Mouse (Mus musculus) testis, adult 2 months (tissue): ENCODE measurements around the gene Tns3. TPM values are rescaled to one million over a fixed set of nuclear protein-coding genes. Genes with fewer than 3 reads are reported as not detected.

ENCODE experiments used
- H3K27ac ChIP-seq: fragments of 200-500 bp; 2 replicates; pipeline ENCODE4 v1.5.1; 2012; ENCODE audit warnings: low read depth, low read length; ENCODE audit not compliant: control insufficient read depth, insufficient read depth
- H3K27me3 ChIP-seq: fragments of 200-500 bp; 2 replicates; pipeline ENCODE4 v1.6.1; 2012; ENCODE audit warnings: mild to moderate bottlenecking, low read length, moderate library complexity; ENCODE audit not compliant: control insufficient read depth, insufficient read depth
- H3K36me3 ChIP-seq: fragments of 200-500 bp; 2 replicates; pipeline ENCODE4 v1.6.1; 2012; ENCODE audit warnings: mild to moderate bottlenecking, low read length; ENCODE audit not compliant: control insufficient read depth, insufficient read depth
- H3K4me1 ChIP-seq: fragments of 200-500 bp; 2 replicates; pipeline ENCODE4 v1.6.1; 2012; ENCODE audit warnings: low read length; ENCODE audit not compliant: control insufficient read depth, insufficient read depth
- H3K4me3 ChIP-seq: fragments of 200-500 bp; 2 replicates; pipeline ENCODE4 v1.5.1; 2012; ENCODE audit warnings: low read depth, mild to moderate bottlenecking, low read length, moderate library complexity, mixed read lengths; ENCODE audit not compliant: control insufficient read depth
- CTCF ChIP-seq: fragments of 200-500 bp; IDR thresholded peaks from 2 replicates; pipeline ENCODE4 v1.5.1; 2012; ENCODE audit warnings: low read depth, mild to moderate bottlenecking, inconsistent platforms, low read length, moderate library complexity; ENCODE audit not compliant: control insufficient read depth, insufficient read depth, insufficient replicate concordance
- POLR2A ChIP-seq: fragments of 200-500 bp; IDR thresholded peaks from 2 replicates; pipeline ENCODE4 v1.6.1; 2012; ENCODE audit warnings: low read depth, mild to moderate bottlenecking, inconsistent platforms, low read length, moderate library complexity; ENCODE audit not compliant: control insufficient read depth
- polyA plus RNA-seq: library from polyadenylated mRNA; depleted of rRNA; stranded (reverse); fragments of >200 nt; gene quantifications from 2 replicates; pipeline ENCODE4 v1.2.3, GENCODE M21; 2012

The Tns3 gene
- polyA plus RNA-seq, 1 experiment: 6.6 TPM

GRCm38 (mm10) chr11:8479858-8480257 lies 184.5 kb downstream of the Tns3 start:
- Histone ChIP-seq H3K27me3 (no peaks in the 10 kb centered on the region), H3K27ac (no peak overlapping the region), H3K36me3 (no peaks in the 10 kb centered on the region), H3K4me3 (no peak overlapping the region), H3K4me1 (no peaks in the 10 kb centered on the region)
- no peak for TF ChIP-seq POLR2A
- no peak for TF ChIP-seq CTCF

- Histone ChIP-seq H3K4me1 (no peaks in the 10 kb centered on the region), H3K27me3 (no peaks in the 10 kb centered on the region), H3K36me3 (no peaks in the 10 kb centered on the region), H3K4me3 (no peak overlapping the region), H3K27ac (no peak overlapping the region)
- TF ChIP-seq CTCF (no peak), POLR2A (no peak)
Observed at GRCm38 (mm10) chr11:8479313-8479712, 185.0 kb downstream of the Tns3 start.

GRCm38 (mm10) chr11:8473616-8474015 lies 190.7 kb downstream of the Tns3 start:
- H3K27ac ChIP-seq: no peak overlapping the region

DNA sequence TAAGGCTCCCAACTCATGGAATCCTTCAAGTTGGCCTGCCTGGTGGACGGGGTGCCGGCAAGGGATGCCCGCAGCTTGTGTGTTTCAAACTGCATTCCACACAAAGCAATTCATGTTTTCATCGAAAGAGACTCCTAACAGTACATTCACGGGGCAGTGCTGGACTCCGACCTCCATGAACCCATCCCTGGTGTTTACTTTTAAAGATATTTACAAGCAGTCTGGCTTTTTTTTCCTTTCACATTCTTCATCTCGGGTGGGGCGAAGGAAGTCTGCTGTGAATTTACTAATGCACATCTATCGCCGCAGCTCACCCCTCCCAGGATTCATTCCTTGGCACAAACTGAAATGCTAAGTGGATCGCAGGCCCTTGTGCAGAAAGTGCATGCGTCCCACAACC lies 191.9 kb downstream of the Tns3 start:
- TF ChIP-seq CTCF: no peak
- TF ChIP-seq POLR2A: no peak
- H3K27me3 ChIP-seq: no peaks in the 10 kb centered on the region
- no peak overlapping the region for H3K27ac ChIP-seq
- H3K4me1 ChIP-seq: peaks cover 5% of the 10 kb centered on the region
- no peaks in the 10 kb centered on the region for H3K36me3 ChIP-seq
- H3K4me3 ChIP-seq: no peak overlapping the region

More at GRCm38 (mm10) chr11:8473616-8474015, 190.7 kb downstream of the Tns3 start:
- Histone ChIP-seq H3K4me1 (no peaks in the 10 kb centered on the region; the same call in 1 of the 2 replicates), H3K27me3 (no peaks in the 10 kb centered on the region), H3K36me3 (no peaks in the 10 kb centered on the region), H3K4me3 (no peak overlapping the region)
- no peak for TF ChIP-seq POLR2A
- no peak for TF ChIP-seq CTCF

- Histone ChIP-seq H3K27ac (no peak overlapping the region), H3K27me3 (no peaks in the 10 kb centered on the region), H3K4me1 (peaks cover 5% of the 10 kb centered on the region), H3K4me3 (no peak overlapping the region), H3K36me3 (no peaks in the 10 kb centered on the region)
- TF ChIP-seq CTCF (no peak), POLR2A (no peak)
Observed at GRCm38 (mm10) chr11:8471535-8471934, 192.8 kb downstream of the Tns3 start.

DNA sequence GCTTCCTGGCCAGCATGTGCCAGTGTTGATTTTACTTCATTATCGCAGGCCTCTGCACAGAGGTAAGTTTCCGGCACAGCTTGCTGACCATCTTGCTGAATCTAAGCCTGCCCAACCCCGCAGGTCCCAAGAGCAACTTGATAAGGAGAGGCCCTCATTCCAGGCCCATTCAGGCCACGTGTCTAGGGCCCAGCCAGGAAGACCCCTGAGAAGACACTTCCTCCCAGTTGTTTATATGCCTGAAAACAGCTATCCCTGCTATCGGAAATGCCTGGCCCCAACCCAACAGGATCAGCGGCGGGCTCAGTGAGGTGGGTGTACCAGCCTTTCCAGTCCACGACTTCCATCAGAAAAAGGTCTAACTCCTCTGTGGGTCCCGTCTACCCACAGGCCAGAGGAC lies 194.8 kb downstream of the Tns3 start:
- no peak overlapping the region for H3K27ac ChIP-seq

GRCm38 (mm10) chr11:8468161-8469091 lies 195.9 kb downstream of the Tns3 start:
- Histone ChIP-seq H3K27ac (peak overlapping the region; percentile 52; the same call in 1 of the 2 replicates), H3K4me1 (peaks cover 5% of the 10 kb centered on the region), H3K4me3 (peak overlapping the region; percentile 70), H3K27me3 (no peaks in the 10 kb centered on the region), H3K36me3 (no peaks in the 10 kb centered on the region)
- TF ChIP-seq CTCF (no peak), POLR2A (no peak)

More for the DNA sequence above, 194.8 kb downstream of the Tns3 start:
- no peak for TF ChIP-seq POLR2A
- TF ChIP-seq CTCF: no peak
- Histone ChIP-seq H3K4me1 (peaks cover 5% of the 10 kb centered on the region), H3K4me3 (no peak overlapping the region), H3K36me3 (no peaks in the 10 kb centered on the region), H3K27me3 (no peaks in the 10 kb centered on the region)
